Mouse (Mus musculus) forebrain, embryonic 10.5 days (tissue): ENCODE measurements around the gene Rere. TPM values are rescaled to one million over a fixed set of nuclear protein-coding genes. Genes with fewer than 3 reads are reported as not detected.

Experiments
- DNase-seq: peaks from one replicate; pipeline ENCODE4 v3.0.0-alpha.2; 2017; ENCODE audit warnings: low spot score; ENCODE audit errors: extremely low spot score
- H3K27ac ChIP-seq: fragments of 300-500 bp; sonication (generic); 2 replicates; pipeline ENCODE4 v1.5.1; 2016; ENCODE audit warnings: mild to moderate bottlenecking
- H3K27me3 ChIP-seq: fragments of 300-500 bp; sonication (generic); 2 replicates; pipeline ENCODE4 v1.6.1; 2016; ENCODE audit warnings: mild to moderate bottlenecking; ENCODE audit not compliant: poor library complexity, severe bottlenecking
- H3K36me3 ChIP-seq: fragments of 300-500 bp; sonication (generic); replicated peaks from 2 replicates; pipeline ENCODE4 v1.6.1; 2016; ENCODE audit warnings: mild to moderate bottlenecking, moderate library complexity
- H3K4me1 ChIP-seq: fragments of 300-500 bp; sonication (generic); 2 replicates; pipeline ENCODE4 v1.6.1; 2016
- H3K4me3 ChIP-seq: fragments of 300-500 bp; sonication (generic); 2 replicates; pipeline ENCODE4 v1.5.1; 2016; ENCODE audit warnings: mild to moderate bottlenecking, moderate library complexity
- H3K9me3 ChIP-seq: fragments of 300-500 bp; sonication (generic); 2 replicates; pipeline ENCODE4 v1.6.1; 2016; ENCODE audit warnings: mild to moderate bottlenecking, moderate library complexity
- WGBS: fragments of 180-500 bp; shearing (Covaris S2); methylation state at CpG from one replicate; pipeline ENCODE4 v1.1.7; 2016; 5-methylcytosine and 5-hydroxymethylcytosine counted together
- polyA plus RNA-seq: library from polyadenylated mRNA; unstranded; fragments of >200 nt; fragmentation: Nextera tagmentation; extraction: Ambion mirVana; gene quantifications from 2 replicates; pipeline ENCODE4 v1.2.1, GENCODE M21; 2016

Rere gene
- polyA plus RNA-seq = 26.8 and 31.1 TPM in 2 replicates

GRCm38 (mm10) chr4:150281018-150281761 lies at the start of gene Rere:
TSS of gene Rere (plus strand) at chr4:150281646.
- Histone ChIP-seq H3K9me3 (no peaks in the 10 kb centered on the region), H3K27me3 (no peaks in the 10 kb centered on the region), H3K4me1 (peaks cover 41% of the 10 kb centered on the region), H3K27ac (peak within 1 kb of the TSS; percentile 98), H3K36me3 (no peaks in the 10 kb centered on the region), H3K4me3 (peak within 1 kb of the TSS; percentile 95)
- under 1% methylated on average over 58 of the region's 60 CpGs for WGBS
- DNase-seq = peak; percentile 98

GRCm38 (mm10) chr4:150231871-150232270 lies 49.6 kb upstream of the Rere start:
- 43% methylated on average over 8 of the region's 8 CpGs for WGBS

GRCm38 (mm10) chr4:150234599-150235327 lies 46.7 kb upstream of the Rere start:
- no peaks in the 10 kb centered on the region for H3K9me3 ChIP-seq
- WGBS = 46% methylated on average over 8 of the region's 8 CpGs
- peak; percentile 31 for DNase-seq
- H3K27ac ChIP-seq = peak overlapping the region; percentile 100
- H3K4me3 ChIP-seq = no peak overlapping the region
- peaks cover 24% of the 10 kb centered on the region for H3K27me3 ChIP-seq
- H3K36me3 ChIP-seq = peaks cover 12% of the 10 kb centered on the region
- H3K4me1 ChIP-seq = peaks cover 75% of the 10 kb centered on the region

More at GRCm38 (mm10) chr4:150231871-150232270, 49.6 kb upstream of the Rere start:
- H3K36me3 ChIP-seq = no peaks in the 10 kb centered on the region
- H3K27me3 ChIP-seq = peaks cover 24% of the 10 kb centered on the region
- H3K4me1 ChIP-seq = peaks cover 81% of the 10 kb centered on the region
- no peak overlapping the region for H3K4me3 ChIP-seq
- H3K27ac ChIP-seq = peak overlapping the region; percentile 60; the same call in 1 of the 2 replicates
- DNase-seq = no peak
- no peaks in the 10 kb centered on the region for H3K9me3 ChIP-seq

GRCm38 (mm10) chr4:150235585-150235984 lies 45.9 kb upstream of the Rere start:
- H3K27me3 ChIP-seq = peaks cover 24% of the 10 kb centered on the region
- H3K36me3 ChIP-seq = peaks cover 20% of the 10 kb centered on the region
- H3K27ac ChIP-seq = peak overlapping the region; percentile 100
- no peak for DNase-seq
- peaks cover 75% of the 10 kb centered on the region for H3K4me1 ChIP-seq
- no peak overlapping the region for H3K4me3 ChIP-seq
- H3K9me3 ChIP-seq = no peaks in the 10 kb centered on the region
- 74% methylated on average over 4 of the region's 4 CpGs for WGBS

GRCm38 (mm10) chr4:150236031-150236430 lies 45.4 kb upstream of the Rere start:
- H3K4me1 ChIP-seq = peaks cover 75% of the 10 kb centered on the region
- DNase-seq = no peak
- peak overlapping the region; percentile 93 for H3K4me3 ChIP-seq
- peaks cover 23% of the 10 kb centered on the region for H3K27me3 ChIP-seq
- peak overlapping the region; percentile 100 for H3K27ac ChIP-seq
- 85% methylated on average over 8 of the region's 8 CpGs for WGBS
- H3K9me3 ChIP-seq = no peaks in the 10 kb centered on the region
- H3K36me3 ChIP-seq = peaks cover 25% of the 10 kb centered on the region

- Histone ChIP-seq H3K27me3 (peaks cover 15% of the 10 kb centered on the region), H3K4me1 (peaks cover 75% of the 10 kb centered on the region), H3K27ac (peak within 1 kb of the TSS; percentile 100), H3K9me3 (no peaks in the 10 kb centered on the region), H3K4me3 (peak within 1 kb of the TSS; percentile 93), H3K36me3 (peaks cover 33% of the 10 kb centered on the region)
- WGBS = under 1% methylated on average over 78 of the region's 78 CpGs
- peak; percentile 100 for DNase-seq
These were observed 44.6 kb upstream of the Rere start, which contains the start of gene Eno1 for GRCm38 (mm10) chr4:150236521-150237481. TSS of gene Eno1 (plus strand) at chr4:150236721.

GRCm38 (mm10) chr4:150237636-150238361 lies 43.6 kb upstream of the Rere start:
- H3K4me3 ChIP-seq = peak overlapping the region; percentile 93
- H3K27me3 ChIP-seq = 0 out of 2 replicates have a peak, but pooled peaks cover 5% of the 10 kb centered on the region
- peaks cover 80% of the 10 kb centered on the region for H3K4me1 ChIP-seq
- WGBS = under 1% methylated on average over 21 of the region's 21 CpGs
- H3K9me3 ChIP-seq = no peaks in the 10 kb centered on the region
- H3K36me3 ChIP-seq = peaks cover 43% of the 10 kb centered on the region
- peak; percentile 47 for DNase-seq
- peak overlapping the region; percentile 100 for H3K27ac ChIP-seq

- Histone ChIP-seq H3K36me3 (peaks cover 50% of the 10 kb centered on the region), H3K27me3 (no peaks in the 10 kb centered on the region), H3K4me3 (peak overlapping the region; percentile 93), H3K4me1 (peaks cover 85% of the 10 kb centered on the region), H3K9me3 (no peaks in the 10 kb centered on the region), H3K27ac (peak overlapping the region; percentile 100)
- peak; percentile 58 for DNase-seq
- WGBS = 1% methylated on average over 3 of the region's 3 CpGs
These were observed 42.9 kb upstream of the Rere start for GRCm38 (mm10) chr4:150238433-150239086.

GRCm38 (mm10) chr4:150239087-150239480 lies 42.4 kb upstream of the Rere start:
- DNase-seq = no peak
- Histone ChIP-seq H3K4me1 (peaks cover 84% of the 10 kb centered on the region), H3K27me3 (no peaks in the 10 kb centered on the region), H3K27ac (peak overlapping the region; percentile 100), H3K4me3 (peak overlapping the region; percentile 93), H3K36me3 (peaks cover 55% of the 10 kb centered on the region), H3K9me3 (no peaks in the 10 kb centered on the region)
- WGBS = 21% methylated on average over 5 of the region's 5 CpGs

- WGBS = 40% methylated on average over 6 of the region's 6 CpGs
- H3K4me3 ChIP-seq = peak overlapping the region; percentile 93
- H3K36me3 ChIP-seq = peaks cover 60% of the 10 kb centered on the region
- no peaks in the 10 kb centered on the region for H3K9me3 ChIP-seq
- H3K27me3 ChIP-seq = no peaks in the 10 kb centered on the region
- H3K4me1 ChIP-seq = peaks cover 80% of the 10 kb centered on the region
- peak overlapping the region; percentile 100 for H3K27ac ChIP-seq
- no peak for DNase-seq
These were observed 41.9 kb upstream of the Rere start for GRCm38 (mm10) chr4:150239503-150239902.

GRCm38 (mm10) chr4:150239951-150240368 lies 41.5 kb upstream of the Rere start:
- Histone ChIP-seq H3K4me1 (peaks cover 75% of the 10 kb centered on the region), H3K36me3 (peaks cover 64% of the 10 kb centered on the region), H3K27me3 (no peaks in the 10 kb centered on the region), H3K27ac (peak overlapping the region; percentile 100), H3K9me3 (no peaks in the 10 kb centered on the region), H3K4me3 (peak overlapping the region; percentile 93)
- WGBS = 4% methylated on average over 6 of the region's 6 CpGs
- peak; percentile 79 for DNase-seq
